Mouse (Mus musculus) liver, embryonic 14.5 days (tissue): ENCODE measurements around the gene Klc2. TPM values are rescaled to one million over a fixed set of nuclear protein-coding genes. Genes with fewer than 3 reads are reported as not detected.

Experiments
- ATAC-seq: fragments of 200-750 bp; cut with Nextera tagmentation; 2 replicates; pipeline ENCODE4 v1.8.0; 2017; ENCODE audit warnings: moderate number of reproducible peaks, mild to moderate bottlenecking, moderate library complexity; ENCODE audit not compliant: insufficient read depth
- DNase-seq, 3 experiments: peaks; one replicate each; pipeline ENCODE4 v3.0.0-alpha.2; 2012 to 2013; ENCODE audit warnings: low read depth in 3 of 3, low spot score in 3 of 3
- H3K27ac ChIP-seq: fragments of 300-500 bp; sonication (generic); 2 replicates; pipeline ENCODE4 v1.5.1; 2014; ENCODE audit warnings: moderate library complexity, mild to moderate bottlenecking, control low read depth, inconsistent platforms
- H3K27me3 ChIP-seq: fragments of 300-500 bp; sonication (generic); 2 replicates; pipeline ENCODE4 v1.6.1; 2014; ENCODE audit warnings: mild to moderate bottlenecking, low read length, moderate library complexity; ENCODE audit not compliant: control insufficient read depth, insufficient read depth
- H3K36me3 ChIP-seq: fragments of 300-500 bp; sonication (generic); replicated peaks from 2 replicates; pipeline ENCODE4 v1.6.1; 2014; ENCODE audit warnings: low read depth; ENCODE audit not compliant: control insufficient read depth, insufficient read depth
- H3K4me1 ChIP-seq, 2 experiments: fragments of 200-500 bp in 1 of 2; fragments of 300-500 bp in 1 of 2; sonication (generic) in 1 of 2; replicated peaks; 2 replicates each; pipeline ENCODE4 v1.6.1; 2012 to 2014; ENCODE audit warnings: antibody characterized with exemption in 1 of 2, inconsistent platforms in 1 of 2, low read length in 1 of 2; ENCODE audit not compliant: control insufficient read depth in 2 of 2, insufficient read depth in 2 of 2
- H3K4me2 ChIP-seq: fragments of 300-500 bp; sonication (generic); 2 replicates; pipeline ENCODE4 v1.6.1; 2014; ENCODE audit warnings: low read depth, mild to moderate bottlenecking, control low read depth, moderate library complexity
- H3K4me3 ChIP-seq, 2 experiments: fragments of 200-500 bp in 1 of 2; fragments of 300-500 bp in 1 of 2; sonication (generic) in 1 of 2; 2 replicates each; pipeline ENCODE4 v1.5.1; 2012 to 2014; ENCODE audit warnings: low read depth in 2 of 2, low read length in 2 of 2, mild to moderate bottlenecking in 2 of 2, control low read depth in 1 of 2, inconsistent platforms in 1 of 2, moderate library complexity in 1 of 2; ENCODE audit not compliant: insufficient read depth in 1 of 2
- H3K9ac ChIP-seq: fragments of 300-500 bp; sonication (generic); replicated peaks from 2 replicates; pipeline ENCODE4 v1.6.1; 2014; ENCODE audit warnings: mild to moderate bottlenecking, control low read depth, moderate library complexity
- H3K9me3 ChIP-seq: fragments of 300-500 bp; sonication (generic); 2 replicates; pipeline ENCODE4 v1.6.1; 2016; ENCODE audit warnings: low read length, mixed read lengths; ENCODE audit not compliant: control insufficient read depth
- CTCF ChIP-seq: IDR thresholded peaks from 2 replicates; pipeline ENCODE4 v1.5.1; 2016; ENCODE audit warnings: antibody characterized with exemption, low read depth, control low read depth
- EP300 ChIP-seq: IDR thresholded peaks from 2 replicates; pipeline ENCODE4 v1.6.1; 2016; ENCODE audit warnings: antibody characterized with exemption, low read depth
- whole genome bisulfite sequencing: fragments of 180-500 bp; shearing (Covaris S2); extraction: QIAGEN DNeasy Blood & Tissue Kit; methylation state at CpG from one replicate; pipeline ENCODE4 v1.1.7; 2014; ENCODE audit not compliant: insufficient replicate concordance; 5-methylcytosine and 5-hydroxymethylcytosine counted together
- polyA plus RNA-seq, 2 experiments: library from polyadenylated mRNA; depleted of rRNA in 1 of 2; stranded (reverse) in 1 of 2; unstranded in 1 of 2; fragments of >200 nt; fragmentation: Nextera tagmentation in 1 of 2; extraction: Ambion mirVana in 1 of 2; gene quantifications; 2 replicates each; pipeline versions ENCODE4 v1.2.1 to v1.2.3; 2012 to 2014

The Klc2 gene
- polyA plus RNA-seq, 2 experiments: 1.6 to 2.3 TPM

GRCm38 (mm10) chr19:5085145-5085863 is 33.1 kb downstream of the Klc2 start, which contains the start of gene Tmem151a:
TSS of gene Tmem151a (minus strand) at chr19:5085531.
- TF ChIP-seq CTCF: no peak
- no peak for TF ChIP-seq EP300
- peak within 1 kb of the TSS; percentile 12 to 55; a peak in 3 of 4 replicates for H3K4me3 ChIP-seq
- no peak for DNase-seq
- no peak for ATAC-seq
- 1% methylated on average over 69 of the region's 69 CpGs for WGBS
- no peaks in the 10 kb centered on the region for H3K36me3 ChIP-seq
- peak within 1 kb of the TSS; percentile 75 for H3K4me2 ChIP-seq
- no peak within 1 kb of the TSS for H3K9ac ChIP-seq
- H3K27me3 ChIP-seq: peaks cover 62% of the 10 kb centered on the region
- no peaks in the 10 kb centered on the region for H3K9me3 ChIP-seq
- H3K27ac ChIP-seq: no peak within 1 kb of the TSS
- H3K4me1 ChIP-seq: peaks cover 10% of the 10 kb centered on the region in 2 experiments

- no peak for TF ChIP-seq EP300
- TF ChIP-seq CTCF: no peak
- Histone ChIP-seq H3K27me3 (peaks cover 65% of the 10 kb centered on the region), H3K36me3 (no peaks in the 10 kb centered on the region), H3K4me2 (peak overlapping the region; percentile 75), H3K4me3 (peak overlapping the region in 1 of 2 experiments; percentile 55; a peak in 2 of 4 replicates), H3K9ac (no peak overlapping the region), H3K27ac (no peak overlapping the region), H3K4me1 (peaks cover 10% of the 10 kb centered on the region in 2 experiments), H3K9me3 (no peaks in the 10 kb centered on the region)
- 3% methylated on average over 15 of the region's 15 CpGs for WGBS
- DNase-seq (no peak), ATAC-seq (no peak)
These were observed 33.6 kb downstream of the Klc2 start for GRCm38 (mm10) chr19:5084834-5085144.

- Histone ChIP-seq H3K36me3 (no peaks in the 10 kb centered on the region), H3K9me3 (no peaks in the 10 kb centered on the region), H3K27me3 (peaks cover 66% of the 10 kb centered on the region), H3K4me2 (no peak overlapping the region), H3K9ac (no peak overlapping the region), H3K27ac (no peak overlapping the region), H3K4me3 (no peak overlapping the region; a peak in 1 of 4 replicates), H3K4me1 (peaks cover 10% of the 10 kb centered on the region in 2 experiments)
- ATAC-seq: no peak
- TF ChIP-seq EP300: no peak
- TF ChIP-seq CTCF: no peak
- WGBS: 39% methylated on average over 3 of the region's 3 CpGs
- no peak for DNase-seq
These were observed 34.2 kb downstream of the Klc2 start for GRCm38 (mm10) chr19:5083961-5084833.

GRCm38 (mm10) chr19:5082596-5082995 is 35.8 kb downstream of the Klc2 start:
- Histone ChIP-seq H3K9me3 (no peaks in the 10 kb centered on the region), H3K27me3 (peaks cover 66% of the 10 kb centered on the region), H3K36me3 (no peaks in the 10 kb centered on the region), H3K9ac (no peak overlapping the region), H3K4me2 (no peak overlapping the region), H3K4me1 (peaks cover 5% of the 10 kb centered on the region in 2 experiments; a peak in 3 of 4 replicates), H3K4me3 (no peak overlapping the region), H3K27ac (no peak overlapping the region)
- 53% methylated on average over 24 of the region's 24 CpGs for WGBS
- DNase-seq (no peak), ATAC-seq (no peak)
- TF ChIP-seq EP300 (no peak), CTCF (no peak)

- Histone ChIP-seq H3K9ac (no peak overlapping the region), H3K4me2 (no peak overlapping the region), H3K27me3 (peaks cover 66% of the 10 kb centered on the region), H3K4me1 (no peaks in the 10 kb centered on the region), H3K4me3 (no peak overlapping the region), H3K9me3 (no peaks in the 10 kb centered on the region), H3K27ac (no peak overlapping the region), H3K36me3 (no peaks in the 10 kb centered on the region)
- 50% methylated on average over 16 of the region's 18 CpGs for WGBS
- ATAC-seq (no peak), DNase-seq (no peak)
- TF ChIP-seq CTCF: no peak
- no peak for TF ChIP-seq EP300
These were observed 36.4 kb downstream of the Klc2 start for GRCm38 (mm10) chr19:5082005-5082404.
